Mouse (Mus musculus): ENCODE data around the gene Lamp5.

DNA sequence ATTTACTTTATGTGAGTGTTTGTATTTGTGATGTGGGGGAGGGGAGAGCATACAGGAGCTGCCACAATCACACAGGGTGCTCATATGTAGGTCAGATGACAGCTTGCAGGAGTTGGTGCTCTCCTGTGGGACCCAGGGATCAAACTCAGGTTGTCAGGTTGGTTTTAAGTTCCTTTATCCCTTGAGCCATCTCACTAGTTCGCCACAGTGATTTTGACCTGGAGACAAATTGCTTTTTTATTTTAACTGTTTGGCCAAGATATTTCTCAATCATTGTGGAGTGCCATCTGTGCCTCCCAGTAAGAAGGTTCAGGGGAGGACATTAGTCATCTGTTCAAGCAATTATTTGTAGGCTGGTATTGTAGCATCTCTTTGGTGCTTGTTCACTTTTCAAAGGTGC is 48.2 kb upstream of the Lamp5 start:
- no peak for TF ChIP-seq EP300 (IDR thresholded peaks at IDR 0.05; ENCODE audit: low read depth)
- no peak for TF ChIP-seq CTCF (IDR thresholded peaks at IDR 0.05; ENCODE audit: low read depth)

Measured in heart, postnatal 0 days (tissue).